Mouse (Mus musculus): ENCODE data around the gene Dusp7. TPM values are rescaled to one million over a fixed set of nuclear protein-coding genes. Genes with fewer than 3 reads are reported as not detected.

Dusp7 gene
- polyA plus RNA-seq, 1 experiment: 0.19 TPM

GRCm38 (mm10) chr9:106338462-106339172 is 29.8 kb upstream of the Dusp7 start:
- Histone ChIP-seq H3K4me3 (replicated peaks) (no peak overlapping the region), H3K9me3 (ENCODE audit: control insufficient read depth, low read length) (no peaks in the 10 kb centered on the region), H3K27me3 (ENCODE audit: control insufficient read depth) (no peaks in the 10 kb centered on the region), H3K4me1 (ENCODE audit: control insufficient read depth) (no peaks in the 10 kb centered on the region), H3K36me3 (ENCODE audit: control insufficient read depth) (peaks cover 12% of the 10 kb centered on the region)
- TF ChIP-seq TAL1 (IDR thresholded peaks at IDR 0.05; ENCODE audit: low read length) (no peak), GATA1 (IDR thresholded peaks at IDR 0.05; ENCODE audit: low read length) (no peak)

DNA sequence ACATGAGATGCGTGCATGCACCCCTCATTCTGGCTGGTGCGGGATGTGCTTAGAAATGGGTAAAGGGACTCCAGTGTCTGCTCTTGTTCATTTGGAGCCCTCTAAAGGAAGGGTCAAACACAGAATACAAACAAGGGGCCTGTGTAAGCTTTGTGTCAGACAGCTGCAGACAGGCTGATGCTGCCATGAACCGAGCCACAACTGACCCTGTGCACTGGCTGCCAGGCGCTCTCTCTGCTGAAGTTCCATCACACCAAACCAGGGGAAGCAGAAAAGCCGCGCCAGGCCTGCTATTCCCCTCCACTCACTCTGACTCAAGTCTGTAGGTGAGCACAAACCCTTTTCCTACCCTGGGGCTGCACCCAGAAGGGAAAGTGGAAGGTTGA is 29.3 kb upstream of the Dusp7 start:
- Histone ChIP-seq H3K27me3 (ENCODE audit: control insufficient read depth) (no peaks in the 10 kb centered on the region), H3K9me3 (ENCODE audit: control insufficient read depth, low read length) (no peaks in the 10 kb centered on the region), H3K4me1 (ENCODE audit: control insufficient read depth) (no peaks in the 10 kb centered on the region), H3K36me3 (ENCODE audit: control insufficient read depth) (peaks cover 7% of the 10 kb centered on the region), H3K4me3 (replicated peaks) (no peak overlapping the region)
- TF ChIP-seq TAL1 (IDR thresholded peaks at IDR 0.05; ENCODE audit: low read length): no peak

- TF ChIP-seq GATA1 (IDR thresholded peaks at IDR 0.05; ENCODE audit: low read length): no peak
- no peak for TF ChIP-seq TAL1 (IDR thresholded peaks at IDR 0.05; ENCODE audit: low read length)
- no peaks in the 10 kb centered on the region for H3K27me3 ChIP-seq (ENCODE audit: control insufficient read depth)
- no peak overlapping the region for H3K4me3 ChIP-seq (replicated peaks)
Measured at GRCm38 (mm10) chr9:106339730-106340129, 28.7 kb upstream of the Dusp7 start.

DNA sequence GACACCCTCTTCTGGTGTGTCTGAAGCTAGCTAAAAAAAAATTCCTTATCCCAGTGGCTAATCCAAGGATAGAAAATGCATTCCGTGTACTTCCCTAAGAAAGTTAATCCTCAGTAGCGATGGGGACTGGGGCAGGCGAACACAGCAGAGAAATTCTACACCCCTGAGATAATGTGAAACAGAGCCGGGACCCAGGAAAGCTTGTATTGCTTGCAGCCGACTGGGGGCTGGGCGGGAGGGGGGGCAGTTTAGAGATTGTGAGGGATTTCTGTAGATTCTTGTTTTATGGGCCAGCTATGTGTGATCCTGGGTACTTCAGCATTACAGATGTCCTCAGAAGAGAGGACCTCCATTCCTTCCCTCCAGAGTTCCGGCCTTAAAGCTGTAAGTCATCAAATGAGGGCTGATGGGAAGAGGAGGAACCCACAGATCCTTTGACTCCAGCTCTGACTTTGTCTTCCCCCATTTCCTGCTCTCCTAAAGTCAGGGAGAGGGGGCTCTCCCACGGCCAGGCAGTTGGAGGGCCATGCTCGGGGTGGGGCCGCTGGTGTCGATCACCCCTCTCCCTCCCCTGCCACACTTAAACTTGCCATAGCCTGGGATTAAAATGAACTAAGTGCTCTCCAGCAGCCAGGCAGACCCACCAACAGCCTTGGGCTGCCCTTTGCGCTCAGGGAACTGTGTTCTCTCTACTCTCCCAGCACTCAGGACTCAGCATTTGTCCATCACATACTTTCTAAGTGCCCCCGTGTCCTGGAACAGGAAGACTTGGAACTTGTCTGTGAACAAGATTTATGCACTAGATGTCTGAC is 27.7 kb upstream of the Dusp7 start:
- H3K4me3 ChIP-seq (replicated peaks): no peak overlapping the region
- no peaks in the 10 kb centered on the region for H3K9me3 ChIP-seq (ENCODE audit: control insufficient read depth, low read length)
- H3K4me1 ChIP-seq (ENCODE audit: control insufficient read depth): no peaks in the 10 kb centered on the region
- H3K27me3 ChIP-seq (ENCODE audit: control insufficient read depth): no peaks in the 10 kb centered on the region
- TF ChIP-seq GATA1 (IDR thresholded peaks at IDR 0.05; ENCODE audit: low read length) (no peak), TAL1 (IDR thresholded peaks at IDR 0.05; ENCODE audit: low read length) (no peak)
- peaks cover 4% of the 10 kb centered on the region for H3K36me3 ChIP-seq (ENCODE audit: control insufficient read depth)

More at GRCm38 (mm10) chr9:106339730-106340129, 28.7 kb upstream of the Dusp7 start:
- Histone ChIP-seq H3K36me3 (ENCODE audit: control insufficient read depth) (peaks cover 4% of the 10 kb centered on the region), H3K4me1 (ENCODE audit: control insufficient read depth) (no peaks in the 10 kb centered on the region), H3K9me3 (ENCODE audit: control insufficient read depth, low read length) (no peaks in the 10 kb centered on the region)

GRCm38 (mm10) chr9:106341313-106341686 is 27.1 kb upstream of the Dusp7 start:
- Histone ChIP-seq H3K36me3 (ENCODE audit: control insufficient read depth) (peaks cover 4% of the 10 kb centered on the region), H3K9me3 (ENCODE audit: control insufficient read depth, low read length) (no peaks in the 10 kb centered on the region), H3K4me3 (replicated peaks) (no peak overlapping the region), H3K4me1 (ENCODE audit: control insufficient read depth) (no peaks in the 10 kb centered on the region), H3K27me3 (ENCODE audit: control insufficient read depth) (no peaks in the 10 kb centered on the region)
- TF ChIP-seq TAL1 (IDR thresholded peaks at IDR 0.05; ENCODE audit: low read length): no peak
- TF ChIP-seq GATA1 (IDR thresholded peaks at IDR 0.05; ENCODE audit: low read length): no peak

DNA sequence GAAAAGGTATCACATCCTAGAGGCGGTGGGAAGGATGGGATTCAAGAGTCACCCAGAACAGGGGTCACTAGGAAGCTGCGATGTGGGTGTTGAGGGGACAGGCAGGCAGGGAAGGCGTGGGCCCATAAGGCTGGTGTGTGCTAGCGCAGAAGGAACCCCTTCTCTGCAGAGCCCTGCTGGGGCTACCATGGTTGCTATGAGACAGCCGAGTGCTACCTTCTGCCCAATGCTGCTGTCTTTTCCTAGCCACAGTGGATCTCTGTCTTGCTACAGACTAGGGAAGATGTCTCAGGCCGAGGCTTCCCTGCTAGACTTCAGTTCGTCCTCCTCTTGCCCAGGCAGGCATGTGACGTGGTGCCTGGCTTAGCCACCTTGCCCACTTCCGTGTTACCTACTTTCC is 25.9 kb upstream of the Dusp7 start:
- Histone ChIP-seq H3K4me1 (ENCODE audit: control insufficient read depth) (no peaks in the 10 kb centered on the region), H3K4me3 (replicated peaks) (no peak overlapping the region), H3K9me3 (ENCODE audit: control insufficient read depth, low read length) (no peaks in the 10 kb centered on the region), H3K36me3 (ENCODE audit: control insufficient read depth) (no peaks in the 10 kb centered on the region; the same call in 1 of the 2 replicates), H3K27me3 (ENCODE audit: control insufficient read depth) (no peaks in the 10 kb centered on the region)
- TF ChIP-seq GATA1 (IDR thresholded peaks at IDR 0.05; ENCODE audit: low read length) (no peak), TAL1 (IDR thresholded peaks at IDR 0.05; ENCODE audit: low read length) (no peak)

DNA sequence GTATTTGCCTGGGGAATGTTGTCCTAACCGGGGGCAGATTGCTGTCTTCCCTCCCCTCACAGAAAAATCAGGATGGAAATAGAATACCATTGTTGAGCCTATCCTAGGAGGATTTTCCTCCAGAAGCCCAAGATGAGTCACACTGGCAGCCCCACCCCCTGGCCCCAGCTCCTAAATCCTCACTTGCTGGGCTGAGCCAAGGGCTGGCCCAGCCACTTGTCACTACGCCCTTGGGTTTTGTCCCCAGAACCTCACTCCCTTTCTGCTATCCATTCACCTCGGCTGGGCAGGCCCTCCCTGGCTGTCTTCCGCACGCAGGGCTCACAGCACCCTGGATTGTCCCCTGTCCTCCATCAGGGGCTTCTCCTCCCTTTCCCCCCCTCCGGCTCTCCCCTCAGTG is 23.3 kb upstream of the Dusp7 start:
- Histone ChIP-seq H3K4me1 (ENCODE audit: control insufficient read depth) (no peaks in the 10 kb centered on the region), H3K9me3 (ENCODE audit: control insufficient read depth, low read length) (no peaks in the 10 kb centered on the region), H3K4me3 (replicated peaks) (no peak overlapping the region), H3K36me3 (ENCODE audit: control insufficient read depth) (no peaks in the 10 kb centered on the region; the same call in 1 of the 2 replicates), H3K27me3 (ENCODE audit: control insufficient read depth) (no peaks in the 10 kb centered on the region)
- TF ChIP-seq GATA1 (IDR thresholded peaks at IDR 0.05; ENCODE audit: low read length) (no peak), TAL1 (IDR thresholded peaks at IDR 0.05; ENCODE audit: low read length) (no peak)

DNA sequence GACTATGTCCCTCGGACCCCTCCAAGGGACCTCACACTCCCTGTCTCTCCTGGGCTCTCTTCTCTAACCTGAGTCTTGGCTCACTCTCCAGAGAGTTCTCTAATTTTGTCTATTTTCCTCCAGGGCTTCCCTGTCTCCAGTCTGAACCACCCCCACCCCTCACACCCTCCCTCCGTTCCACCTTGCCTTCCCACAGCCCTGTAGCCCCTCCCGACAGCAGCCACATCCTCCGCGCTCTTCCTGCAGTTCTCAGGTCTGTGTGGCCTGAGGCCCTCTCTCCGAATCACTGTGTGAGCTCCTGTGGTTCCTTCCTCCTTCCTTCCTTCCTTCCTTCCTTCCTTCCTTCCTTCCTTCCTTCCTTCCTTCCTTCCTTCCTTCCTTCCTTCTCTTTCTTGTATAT is 22.8 kb upstream of the Dusp7 start:
- Histone ChIP-seq H3K9me3 (ENCODE audit: control insufficient read depth, low read length) (no peaks in the 10 kb centered on the region), H3K27me3 (ENCODE audit: control insufficient read depth) (no peaks in the 10 kb centered on the region), H3K4me3 (replicated peaks) (no peak overlapping the region), H3K36me3 (ENCODE audit: control insufficient read depth) (peaks cover 1% of the 10 kb centered on the region; the same call in 1 of the 2 replicates), H3K4me1 (ENCODE audit: control insufficient read depth) (no peaks in the 10 kb centered on the region)
- TF ChIP-seq TAL1 (IDR thresholded peaks at IDR 0.05; ENCODE audit: low read length) (no peak), GATA1 (IDR thresholded peaks at IDR 0.05; ENCODE audit: low read length) (no peak)

- H3K4me3 ChIP-seq (replicated peaks): no peak overlapping the region
- H3K4me1 ChIP-seq (ENCODE audit: control insufficient read depth): no peaks in the 10 kb centered on the region; the same call in 1 of the 2 replicates
- no peaks in the 10 kb centered on the region for H3K27me3 ChIP-seq (ENCODE audit: control insufficient read depth)
- no peaks in the 10 kb centered on the region for H3K9me3 ChIP-seq (ENCODE audit: control insufficient read depth, low read length)
- TF ChIP-seq TAL1 (IDR thresholded peaks at IDR 0.05; ENCODE audit: low read length): no peak
- TF ChIP-seq GATA1 (IDR thresholded peaks at IDR 0.05; ENCODE audit: low read length): no peak
- H3K36me3 ChIP-seq (ENCODE audit: control insufficient read depth): peaks cover 4% of the 10 kb centered on the region; the same call in 1 of the 2 replicates
Measured at GRCm38 (mm10) chr9:106348281-106348680, 20.2 kb upstream of the Dusp7 start.

Measured in erythroblast, embryonic 14.5 days (primary cell).